Mouse (Mus musculus): ENCODE measurements around the gene Olfr1040. TPM values are rescaled to one million over a fixed set of nuclear protein-coding genes. Genes with fewer than 3 reads are reported as not detected.

Olfr1040 gene
- polyA plus RNA-seq, 1 experiment from 2014 or later, result not detected

Other genes starting within 250 kb of the Olfr1040 start
- gene Olfr1024, start 241.7 kb downstream of the Olfr1040 start, polyA plus RNA-seq (2014; fragmentation: Nextera tagmentation; extraction: Ambion mirVana), result not detected in 2 replicates
- not detected in 2 replicates for gene Olfr1025-ps1, start 231.5 kb downstream of the Olfr1040 start, polyA plus RNA-seq (2014; fragmentation: Nextera tagmentation; extraction: Ambion mirVana)
- gene Olfr1026, start 225.2 kb downstream of the Olfr1040 start, polyA plus RNA-seq (2014; fragmentation: Nextera tagmentation; extraction: Ambion mirVana), result not detected in 2 replicates
- not detected in 2 replicates for gene Olfr1028, start 196.3 kb downstream of the Olfr1040 start, polyA plus RNA-seq (2014; fragmentation: Nextera tagmentation; extraction: Ambion mirVana)
- not detected in 2 replicates for gene Olfr1029, start 172.8 kb downstream of the Olfr1040 start, polyA plus RNA-seq (2014; fragmentation: Nextera tagmentation; extraction: Ambion mirVana)
- not detected in 2 replicates for gene Olfr1030, start 167.5 kb downstream of the Olfr1040 start, polyA plus RNA-seq (2014; fragmentation: Nextera tagmentation; extraction: Ambion mirVana)
- not detected in 2 replicates for gene Olfr1031, start 156.4 kb downstream of the Olfr1040 start, polyA plus RNA-seq (2014; fragmentation: Nextera tagmentation; extraction: Ambion mirVana)
- not detected in 2 replicates for gene Olfr1032, start 141.2 kb downstream of the Olfr1040 start, polyA plus RNA-seq (2014; fragmentation: Nextera tagmentation; extraction: Ambion mirVana)
- not detected in 2 replicates for gene Olfr1033, start 126.1 kb downstream of the Olfr1040 start, polyA plus RNA-seq (2014; fragmentation: Nextera tagmentation; extraction: Ambion mirVana)
- gene Olfr1034, start 100.9 kb downstream of the Olfr1040 start, polyA plus RNA-seq (2014; fragmentation: Nextera tagmentation; extraction: Ambion mirVana), result not detected in 2 replicates
- gene Olfr1036, start 72.7 kb downstream of the Olfr1040 start, polyA plus RNA-seq (2014; fragmentation: Nextera tagmentation; extraction: Ambion mirVana), result not detected in 2 replicates
- not detected in 2 replicates for gene Olfr1037, start 59.3 kb downstream of the Olfr1040 start, polyA plus RNA-seq (2014; fragmentation: Nextera tagmentation; extraction: Ambion mirVana)
- gene Olfr1039, start 10.8 kb downstream of the Olfr1040 start, polyA plus RNA-seq (2014; fragmentation: Nextera tagmentation; extraction: Ambion mirVana), result not detected in 2 replicates
- gene Olfr1042, start 15.1 kb upstream of the Olfr1040 start, polyA plus RNA-seq (2014; fragmentation: Nextera tagmentation; extraction: Ambion mirVana), result not detected in 2 replicates
- gene Olfr1043, start 20.8 kb upstream of the Olfr1040 start, polyA plus RNA-seq (2014; fragmentation: Nextera tagmentation; extraction: Ambion mirVana), result not detected in 2 replicates
- not detected in 2 replicates for gene Olfr1044, start 31.1 kb upstream of the Olfr1040 start, polyA plus RNA-seq (2014; fragmentation: Nextera tagmentation; extraction: Ambion mirVana)
- gene Olfr52, start 39.0 kb upstream of the Olfr1040 start, polyA plus RNA-seq (2014; fragmentation: Nextera tagmentation; extraction: Ambion mirVana), result not detected in 2 replicates
- gene Olfr1045, start 56.3 kb upstream of the Olfr1040 start, polyA plus RNA-seq (2014; fragmentation: Nextera tagmentation; extraction: Ambion mirVana), result not detected in 2 replicates
- not detected in 2 replicates for gene Olfr1046, start 72.6 kb upstream of the Olfr1040 start, polyA plus RNA-seq (2014; fragmentation: Nextera tagmentation; extraction: Ambion mirVana)
- not detected in 2 replicates for gene Olfr1047, start 84.7 kb upstream of the Olfr1040 start, polyA plus RNA-seq (2014; fragmentation: Nextera tagmentation; extraction: Ambion mirVana)
- gene Olfr1048, start 93.6 kb upstream of the Olfr1040 start, polyA plus RNA-seq (2014; fragmentation: Nextera tagmentation; extraction: Ambion mirVana), result not detected in 2 replicates
- gene Olfr1049, start 111.6 kb upstream of the Olfr1040 start, polyA plus RNA-seq (2014; fragmentation: Nextera tagmentation; extraction: Ambion mirVana), result not detected in 2 replicates
- gene Olfr1051, start 132.4 kb upstream of the Olfr1040 start, polyA plus RNA-seq (2014; fragmentation: Nextera tagmentation; extraction: Ambion mirVana), result not detected in 2 replicates
- not detected in 2 replicates for gene Olfr1052, start 145.7 kb upstream of the Olfr1040 start, polyA plus RNA-seq (2014; fragmentation: Nextera tagmentation; extraction: Ambion mirVana)
- gene Olfr1053, start 168.6 kb upstream of the Olfr1040 start, polyA plus RNA-seq (2014; fragmentation: Nextera tagmentation; extraction: Ambion mirVana), result not detected in 2 replicates
- gene Olfr1054, start 188.7 kb upstream of the Olfr1040 start, polyA plus RNA-seq (2014; fragmentation: Nextera tagmentation; extraction: Ambion mirVana), result not detected in 2 replicates
- gene Olfr1055, start 203.6 kb upstream of the Olfr1040 start, polyA plus RNA-seq (2014; fragmentation: Nextera tagmentation; extraction: Ambion mirVana), result not detected in 2 replicates
- gene Olfr1056, start 215.7 kb upstream of the Olfr1040 start, polyA plus RNA-seq (2014; fragmentation: Nextera tagmentation; extraction: Ambion mirVana), result not detected in 2 replicates
- not detected in 2 replicates for gene Olfr1057, start 231.7 kb upstream of the Olfr1040 start, polyA plus RNA-seq (2014; fragmentation: Nextera tagmentation; extraction: Ambion mirVana)
- not detected in 2 replicates for gene Olfr1058, start 241.8 kb upstream of the Olfr1040 start, polyA plus RNA-seq (2014; fragmentation: Nextera tagmentation; extraction: Ambion mirVana)

Measured in forebrain, embryonic 11.5 days (tissue).